Mouse (Mus musculus): ENCODE data around the gene Igf1r.

GRCm38 (mm10) chr7:68129546-68130253 lies 177.1 kb downstream of the Igf1r start:
- TF ChIP-seq CTCF (IDR thresholded peaks at IDR 0.05; ENCODE audit: low read depth, low read length) (no peak), GATA1 (IDR thresholded peaks at IDR 0.05; ENCODE audit: borderline replicate concordance, low read length) (no peak), POLR2AphosphoS5 (IDR thresholded peaks at IDR 0.05; ENCODE audit: insufficient replicate concordance, low read depth, low read length) (no peak)
